21 mouse cellular contexts compared by ENCODE assay signal in the genomic region with DNA sequence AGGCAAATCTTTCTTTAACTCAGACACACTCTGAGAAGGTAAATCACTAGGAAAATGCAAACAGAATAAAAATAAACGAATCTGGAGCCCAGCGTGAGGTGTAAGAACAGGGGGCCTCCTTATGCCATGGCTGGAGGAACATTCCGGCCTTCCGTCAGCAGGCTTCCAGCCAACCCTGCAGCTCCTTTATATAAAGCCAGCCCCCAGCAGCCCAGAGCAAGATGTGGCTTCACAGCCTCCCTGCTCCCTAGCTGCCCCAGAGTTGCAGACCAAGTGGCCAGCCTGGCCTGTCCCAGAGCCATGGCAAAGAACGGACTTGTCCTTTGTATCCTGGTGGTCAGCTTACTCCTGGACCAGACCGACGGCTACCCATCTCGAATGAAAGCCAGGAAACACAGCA. TPM values are rescaled to one million over a fixed set of nuclear protein-coding genes. Genes with fewer than 3 reads are reported as not detected.
"Had no signal": no experiment of that assay in that cellular context is flagged by ENCODE, and none has a peak within 500 bp of the region (broad histone marks: within the 10 kb centered on the region; RNA-seq: fewer than 3 reads in every experiment).

Clec3a (plus strand) TSS at position 301 of the 400 bp plus-strand sequence.

- ATAC-seq: liver, postnatal 0 days; midbrain, embryonic 13.5 days; midbrain, embryonic 15.5 days had no signal

- H3K36me3 ChIP-seq: liver, embryonic 15.5 days; lung, embryonic 15.5 days; midbrain, embryonic 13.5 days; midbrain, embryonic 15.5 days; neural tube, embryonic 12.5 days; stomach, embryonic 15.5 days had no signal

- H3K4me3 ChIP-seq: liver, embryonic 15.5 days; lung, embryonic 15.5 days; megakaryocyte, embryonic 14.5 days; midbrain, embryonic 13.5 days; midbrain, embryonic 15.5 days; neural tube, embryonic 12.5 days; stomach, embryonic 15.5 days had no signal

- H3K9me3 ChIP-seq: liver, embryonic 15.5 days; lung, embryonic 15.5 days; midbrain, embryonic 13.5 days; midbrain, embryonic 15.5 days; neural tube, embryonic 12.5 days; stomach, embryonic 15.5 days had no signal

- H3K4me1 ChIP-seq: liver, embryonic 15.5 days; lung, embryonic 15.5 days; megakaryocyte, embryonic 14.5 days; midbrain, embryonic 13.5 days; midbrain, embryonic 15.5 days; neural tube, embryonic 12.5 days; stomach, embryonic 15.5 days had no signal

- H3K27ac ChIP-seq: liver, embryonic 15.5 days; lung, embryonic 15.5 days; macrophage; midbrain, embryonic 13.5 days; midbrain, embryonic 15.5 days; neural tube, embryonic 12.5 days; stomach, embryonic 15.5 days; stomach, postnatal 0 days had no signal

- H3K9ac ChIP-seq: liver, embryonic 15.5 days; liver, postnatal 0 days; lung, embryonic 15.5 days; midbrain, embryonic 13.5 days; midbrain, embryonic 15.5 days; neural tube, embryonic 12.5 days; stomach, embryonic 15.5 days had no signal

- DNase-seq: liver, postnatal 0 days; lung, postnatal 14 days; lung, postnatal 36 days; right cerebral cortex, postnatal 14 days; thymus, adult 2 months; thymus, postnatal 25 days; thymus, postnatal 4 days had no signal

- H3K27me3 ChIP-seq: liver, embryonic 15.5 days; lung, embryonic 15.5 days; midbrain, embryonic 13.5 days; midbrain, embryonic 15.5 days; neural tube, embryonic 12.5 days; stomach, embryonic 15.5 days had no signal

- H3K4me2 ChIP-seq: liver, embryonic 15.5 days; lung, embryonic 15.5 days; midbrain, embryonic 11.5 days; midbrain, embryonic 13.5 days; midbrain, embryonic 15.5 days; neural tube, embryonic 12.5 days; stomach, embryonic 15.5 days had no signal

RNA-seq across cellular contexts. Expression of gene Clec3a, which starts in this region (rescaled TPM):
- polyA plus RNA-seq: liver, embryonic 15.5 days; liver, postnatal 0 days; macrophage; midbrain, embryonic 11.5 days; midbrain, embryonic 13.5 days; midbrain, embryonic 15.5 days; neural tube, embryonic 12.5 days; neural tube, embryonic 14.5 days; spleen, adult 2 months; stomach, postnatal 0 days; testis, adult 2 months; thymus, adult 2 months; urinary bladder, adult 2 months had no signal
